Mouse (Mus musculus) CD4-positive helper T cell, adult 2 months (primary cell): ENCODE results near the gene Lrrc46.

Source experiments
- DNase-seq: peaks from one replicate; pipeline ENCODE4 v3.0.0-alpha.2; 2012; ENCODE audit warnings: low read depth, missing footprints, low spot score

Lrrc46 gene

DNA sequence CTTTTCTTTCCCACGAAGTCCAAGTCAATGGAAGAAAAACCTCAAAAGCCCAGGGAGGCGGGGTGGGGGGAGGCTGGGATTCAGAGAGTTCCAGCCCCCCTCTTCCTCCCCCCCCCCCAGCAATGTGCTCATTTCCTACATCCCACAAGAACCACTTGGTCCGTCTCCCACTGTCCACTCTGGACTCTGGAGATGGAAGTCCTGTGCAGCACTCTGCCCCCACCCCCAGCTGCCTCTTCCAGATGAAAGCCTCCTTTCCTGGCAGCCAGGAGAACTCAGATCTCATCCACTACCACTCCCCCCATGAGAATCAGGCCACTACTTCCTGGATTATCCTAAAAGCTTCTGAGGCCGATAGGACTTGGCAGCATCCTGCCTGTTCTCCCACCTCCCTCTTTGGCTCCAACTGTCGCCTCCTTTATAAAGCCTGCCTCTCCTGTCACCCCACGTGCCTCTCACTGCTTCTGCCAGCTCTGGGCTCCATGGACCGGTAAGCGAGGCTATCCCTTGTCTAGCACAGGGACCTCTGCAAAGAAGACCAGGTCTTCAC is 28.0 kb downstream of the Lrrc46 start, which contains the start of gene Sp6:
Gene Sp6, plus strand, starts transcription at position 274 of the 550 bp plus-strand sequence.
- DNase-seq = no peak

DNA sequence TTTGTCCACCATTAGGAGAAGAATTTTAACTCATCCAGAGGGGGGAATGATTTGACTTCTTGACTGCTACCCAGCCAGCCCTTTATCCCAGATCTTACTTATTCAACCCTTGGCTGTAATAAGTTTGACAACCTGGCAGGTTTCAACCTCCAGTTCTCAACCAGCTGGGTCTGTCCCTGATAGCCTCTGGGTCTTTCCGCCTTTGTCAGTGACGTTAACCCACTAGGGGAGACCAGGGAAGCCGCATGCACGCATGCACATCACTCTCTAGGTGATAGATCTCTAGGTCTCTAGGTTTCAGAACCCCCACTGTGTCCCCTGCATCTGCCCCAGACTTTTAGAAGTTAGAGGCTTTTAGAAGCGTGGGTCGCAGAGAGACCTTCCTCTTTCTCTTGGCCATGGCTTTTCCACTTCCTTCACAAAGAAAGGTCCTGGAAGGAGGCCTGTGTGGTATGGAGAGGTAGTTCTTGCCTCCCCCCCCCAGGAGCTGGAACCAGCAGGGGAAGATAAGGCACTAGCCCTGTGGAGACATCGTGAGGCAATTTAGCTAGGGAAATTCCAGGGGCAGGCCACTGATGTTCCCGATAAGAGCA is 31.9 kb downstream of the Lrrc46 start:
- no peak for DNase-seq

DNA sequence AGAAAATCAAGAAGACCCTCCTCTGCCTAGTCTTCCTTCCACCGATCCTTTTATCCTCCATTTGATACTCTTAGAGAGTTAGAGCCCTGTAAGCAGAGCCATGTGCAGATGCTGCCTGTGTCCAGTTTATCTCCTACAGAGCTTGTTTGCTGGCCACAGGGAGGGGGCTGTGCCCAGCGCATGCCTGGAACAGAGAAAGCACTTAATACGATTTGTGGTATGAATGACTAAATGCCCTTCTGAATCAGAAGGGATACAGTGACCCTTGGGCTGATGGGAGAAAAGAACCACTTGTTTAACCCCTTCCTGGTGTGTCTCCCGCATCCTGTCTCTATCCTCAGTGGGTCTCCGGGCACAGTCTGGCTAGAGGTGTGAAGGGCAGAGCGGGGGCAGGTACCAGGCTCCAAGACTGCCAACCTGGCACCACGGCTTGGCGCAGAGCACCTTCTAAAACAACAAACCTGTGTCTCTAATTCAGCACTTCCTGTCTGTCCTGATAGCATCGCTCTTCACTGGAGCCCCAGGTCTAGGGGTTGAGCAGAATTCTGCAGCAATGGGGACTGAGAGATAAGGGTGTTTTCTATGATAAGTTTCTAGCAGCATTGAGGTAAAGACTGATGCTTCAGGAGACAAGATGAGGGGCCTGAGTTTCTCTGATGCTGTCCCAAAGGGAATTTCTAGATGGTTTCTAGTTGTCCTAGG is 34.0 kb downstream of the Lrrc46 start:
- DNase-seq = peak; percentile 62

GRCm38 (mm10) chr11:97003170-97003569 is 38.0 kb downstream of the Lrrc46 start:
- DNase-seq = no peak

DNA sequence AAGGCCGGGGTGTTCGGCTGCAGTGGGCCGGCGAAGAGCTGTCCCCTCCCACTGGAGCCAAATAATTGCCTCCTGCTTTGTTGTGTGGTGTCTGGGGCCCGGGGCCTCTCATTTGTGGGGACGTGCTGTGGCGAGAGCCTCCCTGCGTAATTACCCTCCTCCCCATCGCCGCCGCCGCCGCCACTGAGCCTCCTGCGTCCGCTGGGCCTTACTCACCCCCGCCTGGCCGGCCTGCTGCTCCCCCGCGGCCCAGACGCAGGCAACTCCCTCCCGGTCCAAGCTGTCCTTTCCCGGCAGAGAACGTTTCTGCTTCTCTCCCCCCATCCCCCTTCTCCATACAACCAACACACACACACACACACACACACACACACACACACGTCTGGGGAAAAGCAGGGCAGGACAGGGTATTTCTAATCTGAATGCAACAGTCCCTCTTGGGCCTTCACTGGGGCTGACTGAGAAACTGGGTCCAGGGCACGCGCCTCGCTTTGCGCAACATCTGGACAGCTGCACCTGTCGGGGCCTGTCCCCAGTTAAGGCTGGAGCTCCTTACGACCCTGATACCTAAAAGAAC is 43.7 kb downstream of the Lrrc46 start:
- DNase-seq = peak; percentile 62

DNA sequence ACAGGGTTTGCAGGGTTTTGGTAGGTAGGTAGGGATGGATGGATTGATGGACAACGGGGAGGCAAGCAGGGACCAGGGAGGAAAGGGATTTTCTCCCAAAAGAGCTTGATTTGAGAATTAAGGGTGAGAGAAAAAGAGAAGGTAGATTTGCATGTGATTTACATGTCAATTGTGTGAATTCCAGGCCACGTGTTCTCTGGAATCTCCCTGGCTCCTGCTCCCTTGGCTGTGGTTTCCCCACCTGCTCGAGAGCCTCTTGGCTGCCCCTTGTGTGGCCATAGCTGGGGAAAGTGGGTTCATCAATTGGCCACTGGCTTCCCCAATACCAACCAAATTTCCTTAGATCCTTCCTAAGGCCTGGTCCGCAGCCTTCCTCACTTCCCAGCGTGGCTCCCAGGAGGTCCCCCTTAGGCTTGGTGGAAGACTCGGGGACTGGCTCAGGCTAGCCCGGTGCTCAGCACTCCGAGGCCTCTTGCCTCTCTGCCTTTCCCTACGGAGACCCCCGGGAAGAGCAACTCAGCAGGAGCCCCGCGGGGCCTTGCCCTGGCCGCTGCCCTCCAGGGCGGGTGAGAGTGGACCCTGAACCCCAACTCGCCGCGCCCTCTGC is 44.3 kb downstream of the Lrrc46 start:
- DNase-seq = no peak

DNA sequence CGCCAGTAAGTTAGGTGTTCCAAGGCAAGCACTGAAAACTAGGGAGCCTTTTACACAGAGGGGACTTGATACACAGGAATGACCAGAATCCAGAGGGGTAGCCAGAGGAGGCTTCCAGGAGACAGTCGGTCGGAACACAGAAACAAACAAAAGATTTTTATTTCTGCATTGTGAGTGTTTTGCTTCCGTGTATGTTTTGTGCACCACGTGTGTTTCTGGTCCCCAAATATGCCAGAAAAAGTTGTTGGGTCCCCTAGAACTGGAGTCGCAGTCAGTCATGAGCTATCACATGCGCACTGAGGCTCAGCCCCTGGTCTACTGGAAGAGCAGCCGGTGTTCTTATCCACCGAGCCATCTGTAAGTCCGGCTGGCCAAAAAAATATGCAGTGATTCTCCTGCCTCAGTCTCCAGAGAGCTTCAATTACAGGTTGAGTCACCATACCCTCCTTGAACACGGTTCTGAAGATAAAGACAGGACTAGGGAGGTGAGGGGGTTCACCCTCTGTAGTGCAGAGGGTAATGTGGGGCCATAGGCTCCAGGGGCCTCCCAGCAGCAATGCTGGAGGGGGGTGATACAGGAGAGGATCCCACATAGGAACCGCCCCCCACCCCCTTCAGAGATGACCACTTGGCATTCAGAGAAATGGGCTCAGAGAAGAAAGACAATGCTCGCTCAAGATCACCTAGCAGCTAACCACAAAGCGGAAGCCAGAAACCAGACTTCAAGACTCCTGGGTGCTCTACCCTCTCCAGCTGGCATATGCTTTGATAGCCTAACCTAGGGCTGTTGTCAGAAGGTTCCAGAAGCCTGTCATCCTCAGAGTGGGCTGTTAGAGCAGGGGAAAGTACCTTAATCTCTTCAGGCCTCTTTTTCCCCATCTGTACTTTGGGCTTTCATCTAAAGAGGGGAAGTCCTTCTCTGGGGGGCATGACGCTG is 45.1 kb downstream of the Lrrc46 start:
- DNase-seq = peak; percentile 92

GRCm38 (mm10) chr11:96995031-96995430 is 46.2 kb downstream of the Lrrc46 start:
- DNase-seq = no peak

- peak; percentile 76 for DNase-seq
These were observed 48.4 kb downstream of the Lrrc46 start for GRCm38 (mm10) chr11:96992722-96993311.

GRCm38 (mm10) chr11:96991501-96991900 is 49.7 kb downstream of the Lrrc46 start:
- DNase-seq = no peak

DNA sequence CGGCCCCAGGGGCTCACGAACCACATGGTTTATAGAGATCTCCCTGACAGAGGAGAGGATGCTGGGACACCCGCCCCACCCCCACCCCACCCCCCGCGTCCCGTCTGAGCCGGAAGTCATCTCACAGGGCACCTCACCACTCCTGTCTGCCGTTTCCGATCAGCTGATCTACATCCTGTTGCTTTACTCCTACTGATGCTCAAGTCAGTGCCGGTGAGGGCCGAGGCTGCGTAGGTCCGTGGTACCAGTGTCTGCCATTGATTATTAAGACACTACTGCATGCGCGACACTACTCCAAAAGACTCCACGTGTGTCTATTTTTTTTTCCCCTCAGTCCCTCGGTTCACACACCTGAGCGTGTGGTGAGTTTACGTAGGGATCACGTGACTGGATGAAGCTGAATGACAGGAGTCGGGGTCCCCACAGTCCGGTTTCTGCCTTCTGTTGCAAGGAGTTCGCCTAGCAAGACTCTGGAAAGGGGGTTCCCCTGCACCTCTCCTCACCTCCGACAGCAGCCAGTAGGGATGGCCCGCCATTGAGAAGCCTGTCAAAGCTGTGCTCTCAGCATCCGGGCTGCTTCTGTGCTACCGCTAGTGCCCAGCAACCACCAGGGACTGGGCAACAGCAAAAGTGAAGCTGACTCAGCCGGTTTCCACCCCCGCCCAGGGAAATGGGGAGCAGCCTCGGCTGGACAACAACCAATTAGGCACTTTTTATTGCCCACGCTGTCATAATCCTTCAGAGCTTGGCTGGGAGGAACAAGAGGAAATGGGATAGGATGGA is 53.1 kb downstream of the Lrrc46 start:
- DNase-seq = peak; percentile 92

DNA sequence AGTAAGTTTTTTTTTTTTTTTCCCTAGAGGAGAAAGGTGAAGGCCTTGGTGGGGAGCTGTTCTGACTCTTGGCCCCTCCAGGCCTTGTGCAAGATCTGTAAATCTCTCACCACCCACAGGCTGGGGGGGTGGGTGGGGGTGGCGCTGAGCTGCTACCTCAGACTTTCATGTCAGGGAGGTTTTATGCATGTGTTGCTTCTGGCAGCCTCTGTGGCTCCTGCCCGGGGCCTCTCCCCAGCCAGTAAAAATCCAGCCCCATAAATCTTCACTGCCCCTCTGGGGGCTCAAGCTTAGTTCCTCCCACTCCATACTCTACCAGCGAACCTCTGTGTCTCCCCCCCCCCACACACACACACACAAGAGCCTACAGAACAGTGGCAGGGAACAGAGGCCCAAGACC is 54.7 kb downstream of the Lrrc46 start:
- peak; percentile 48 for DNase-seq

DNA sequence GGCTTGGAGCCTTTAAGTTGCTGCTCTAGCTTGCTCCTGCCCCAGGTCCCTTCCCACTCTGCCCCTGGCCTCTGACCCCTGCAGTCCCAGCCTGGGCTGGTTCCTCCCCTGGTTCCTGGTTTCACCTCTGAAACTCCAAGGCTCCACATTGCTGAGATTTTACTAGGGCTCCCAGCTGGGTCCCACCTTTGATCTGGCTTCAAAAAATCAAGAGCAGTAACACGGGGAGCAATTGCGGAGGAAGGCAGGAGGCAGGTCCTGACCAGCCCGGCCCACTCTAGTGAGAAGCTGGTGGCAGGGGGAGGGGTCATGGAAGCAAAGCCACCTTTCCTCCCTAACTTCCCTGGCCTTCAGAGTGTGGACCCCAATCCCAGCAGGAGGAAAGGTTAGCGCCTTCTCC is 56.3 kb downstream of the Lrrc46 start:
- DNase-seq = no peak
